Mouse (Mus musculus): Measurements from ENCODE around the gene Nasp.
A peak's percentile ranks its signal among the peaks of the same experiment; 100 is the strongest.

The Nasp gene

GRCm38 (mm10) chr4:116635197-116635596 lies 7.5 kb upstream of the Nasp start:
- no peak for DNase-seq (ENCODE audit: low spot score)

- peak; percentile 92 for DNase-seq (ENCODE audit: low spot score)
These were observed 403 bp downstream of the Nasp start for GRCm38 (mm10) chr4:116627359-116627716.

GRCm38 (mm10) chr4:116626658-116627358 lies 933 bp downstream of the Nasp start:
- peak; percentile 66 for DNase-seq (ENCODE audit: low spot score)

- no peak for DNase-seq (ENCODE audit: low spot score)
These were observed 2.9 kb downstream of the Nasp start for GRCm38 (mm10) chr4:116624831-116625230.

- DNase-seq (ENCODE audit: low spot score), result no peak
These were observed 12.5 kb downstream of the Nasp start for GRCm38 (mm10) chr4:116615237-116615636.

GRCm38 (mm10) chr4:116612621-116613020 lies 15.1 kb downstream of the Nasp start:
- DNase-seq (ENCODE audit: low spot score), result no peak

- peak; percentile 89 for DNase-seq (ENCODE audit: low spot score)
These were observed 30.5 kb downstream of the Nasp start for GRCm38 (mm10) chr4:116596978-116597881.

- no peak for DNase-seq (ENCODE audit: low spot score)
These were observed 31.4 kb downstream of the Nasp start, which contains the start of gene Ccdc17 for GRCm38 (mm10) chr4:116596379-116596778. TSS of gene Ccdc17 (plus strand) at chr4:116596654.

GRCm38 (mm10) chr4:116595793-116596192 lies 31.9 kb downstream of the Nasp start:
- no peak for DNase-seq (ENCODE audit: low spot score)

GRCm38 (mm10) chr4:116558151-116558882 lies 69.4 kb downstream of the Nasp start:
- DNase-seq (ENCODE audit: low spot score), result no peak

GRCm38 (mm10) chr4:116557306-116558121 lies 70.2 kb downstream of the Nasp start, which contains the start of gene Gpbp1l1:
TSS of gene Gpbp1l1 (plus strand) at chr4:116557658.
- DNase-seq (ENCODE audit: low spot score), result peak; percentile 97

GRCm38 (mm10) chr4:116556561-116557305 lies 71.0 kb downstream of the Nasp start:
- peak; percentile 95 for DNase-seq (ENCODE audit: low spot score)

GRCm38 (mm10) chr4:116555413-116556300 lies 72.1 kb downstream of the Nasp start, which contains the start of gene Tmem69:
TSS of gene Tmem69 (minus strand) at chr4:116555936.
- peak; percentile 85 for DNase-seq (ENCODE audit: low spot score)

- no peak for DNase-seq (ENCODE audit: low spot score)
These were observed 74.7 kb downstream of the Nasp start for GRCm38 (mm10) chr4:116553035-116553434.
